Mouse (Mus musculus): Measurements from ENCODE around the gene Dennd4b. TPM values are rescaled to one million over a fixed set of nuclear protein-coding genes. Genes with fewer than 3 reads are reported as not detected.

The Dennd4b gene
- polyA plus RNA-seq, 1 experiment from 2014 or later: 6.2 TPM

GRCm38 (mm10) chr3:90254419-90255193 lies 10.4 kb upstream of the Dennd4b start:
- peak overlapping the region; percentile 80 for H3K4me2 ChIP-seq (replicated peaks)
- peak overlapping the region; percentile 90 for H3K9ac ChIP-seq
- H3K27me3 ChIP-seq: no peaks in the 10 kb centered on the region
- H3K4me3 ChIP-seq: peak overlapping the region; percentile 84
- peak overlapping the region; percentile 90 for H3K27ac ChIP-seq
- peaks cover 15% of the 10 kb centered on the region for H3K4me1 ChIP-seq
- no peaks in the 10 kb centered on the region for H3K9me3 ChIP-seq (replicated peaks)
- peak; percentile 70 for ATAC-seq (ENCODE audit: low FRiP score)
- peaks cover 38% of the 10 kb centered on the region for H3K36me3 ChIP-seq
- under 1% methylated on average over 41 of the region's 41 CpGs for WGBS

- 25% methylated on average over 2 of the region's 2 CpGs for WGBS
- H3K27ac ChIP-seq: no peak overlapping the region; the same call in 1 of the 2 replicates
Observed at GRCm38 (mm10) chr3:90255194-90255565, 9.8 kb upstream of the Dennd4b start.

GRCm38 (mm10) chr3:90255784-90256353 lies 9.1 kb upstream of the Dennd4b start:
- WGBS: 95% methylated on average over 14 of the region's 14 CpGs
- ATAC-seq (ENCODE audit: low FRiP score): no peak
- no peak overlapping the region; the same call in 1 of the 2 replicates for H3K9ac ChIP-seq
- peaks cover 15% of the 10 kb centered on the region for H3K4me1 ChIP-seq
- H3K4me2 ChIP-seq (replicated peaks): peak overlapping the region; percentile 80
- H3K36me3 ChIP-seq: peaks cover 47% of the 10 kb centered on the region
- no peaks in the 10 kb centered on the region for H3K9me3 ChIP-seq (replicated peaks)
- H3K27ac ChIP-seq: no peak overlapping the region
- no peak overlapping the region for H3K4me3 ChIP-seq
- no peaks in the 10 kb centered on the region for H3K27me3 ChIP-seq

More at GRCm38 (mm10) chr3:90255194-90255565, 9.8 kb upstream of the Dennd4b start:
- no peaks in the 10 kb centered on the region for H3K9me3 ChIP-seq (replicated peaks)
- H3K4me2 ChIP-seq (replicated peaks): peak overlapping the region; percentile 80
- H3K9ac ChIP-seq: peak overlapping the region; percentile 90
- peaks cover 44% of the 10 kb centered on the region for H3K36me3 ChIP-seq
- H3K4me3 ChIP-seq: peak overlapping the region; percentile 84
- H3K27me3 ChIP-seq: no peaks in the 10 kb centered on the region
- peaks cover 15% of the 10 kb centered on the region for H3K4me1 ChIP-seq
- no peak for ATAC-seq (ENCODE audit: low FRiP score)

- peaks cover 48% of the 10 kb centered on the region for H3K36me3 ChIP-seq
- ATAC-seq (ENCODE audit: low FRiP score): no peak
Observed at GRCm38 (mm10) chr3:90256731-90257530, 8.1 kb upstream of the Dennd4b start.

GRCm38 (mm10) chr3:90258521-90258920 lies 6.5 kb upstream of the Dennd4b start:
- Histone ChIP-seq H3K27me3 (no peaks in the 10 kb centered on the region), H3K27ac (no peak overlapping the region), H3K4me2 (replicated peaks) (no peak overlapping the region), H3K9me3 (replicated peaks) (no peaks in the 10 kb centered on the region), H3K9ac (no peak overlapping the region), H3K36me3 (peaks cover 64% of the 10 kb centered on the region), H3K4me3 (no peak overlapping the region), H3K4me1 (peaks cover 15% of the 10 kb centered on the region)
- 90% methylated on average over 4 of the region's 4 CpGs for WGBS
- no peak for ATAC-seq (ENCODE audit: low FRiP score)

More at GRCm38 (mm10) chr3:90256731-90257530, 8.1 kb upstream of the Dennd4b start:
- Histone ChIP-seq H3K27ac (no peak overlapping the region), H3K4me2 (replicated peaks) (no peak overlapping the region), H3K9ac (no peak overlapping the region), H3K9me3 (replicated peaks) (no peaks in the 10 kb centered on the region), H3K4me3 (no peak overlapping the region), H3K4me1 (peaks cover 15% of the 10 kb centered on the region), H3K27me3 (no peaks in the 10 kb centered on the region)
- WGBS: 91% methylated on average over 19 of the region's 19 CpGs

GRCm38 (mm10) chr3:90263121-90263771 lies 1.7 kb upstream of the Dennd4b start:
- Histone ChIP-seq H3K27me3 (no peaks in the 10 kb centered on the region), H3K36me3 (peaks cover 59% of the 10 kb centered on the region), H3K9me3 (replicated peaks) (no peaks in the 10 kb centered on the region), H3K4me1 (peaks cover 14% of the 10 kb centered on the region), H3K9ac (no peak overlapping the region), H3K4me3 (no peak overlapping the region), H3K27ac (no peak overlapping the region), H3K4me2 (replicated peaks) (no peak overlapping the region)
- 94% methylated on average over 5 of the region's 5 CpGs for WGBS
- ATAC-seq (ENCODE audit: low FRiP score): no peak

GRCm38 (mm10) chr3:90264687-90265033 lies 325 bp upstream of the Dennd4b start:
- WGBS: 37% methylated on average over 10 of the region's 10 CpGs

GRCm38 (mm10) chr3:90265932-90266741 lies 1.2 kb downstream of the Dennd4b start:
- Histone ChIP-seq H3K27me3 (no peaks in the 10 kb centered on the region), H3K9ac (peak overlapping the region; percentile 93), H3K9me3 (replicated peaks) (no peaks in the 10 kb centered on the region), H3K36me3 (peaks cover 31% of the 10 kb centered on the region), H3K27ac (peak overlapping the region; percentile 96), H3K4me1 (peaks cover 14% of the 10 kb centered on the region), H3K4me2 (replicated peaks) (peak overlapping the region; percentile 94), H3K4me3 (peak overlapping the region; percentile 89)
- 28% methylated on average over 16 of the region's 16 CpGs for WGBS
- peak; percentile 46 for ATAC-seq (ENCODE audit: low FRiP score)

More at GRCm38 (mm10) chr3:90264687-90265033, 325 bp upstream of the Dennd4b start:
- ATAC-seq (ENCODE audit: low FRiP score): no peak
- peaks cover 46% of the 10 kb centered on the region for H3K36me3 ChIP-seq
- H3K9me3 ChIP-seq (replicated peaks): no peaks in the 10 kb centered on the region
- H3K27me3 ChIP-seq: no peaks in the 10 kb centered on the region
- H3K4me3 ChIP-seq: peak overlapping the region; percentile 89
- no peak overlapping the region for H3K9ac ChIP-seq
- peak overlapping the region; percentile 94 for H3K4me2 ChIP-seq (replicated peaks)
- peak overlapping the region; percentile 96 for H3K27ac ChIP-seq
- peaks cover 14% of the 10 kb centered on the region for H3K4me1 ChIP-seq

- Histone ChIP-seq H3K4me2 (replicated peaks) (no peak overlapping the region; the same call in 1 of the 2 replicates), H3K4me3 (no peak overlapping the region), H3K9me3 (replicated peaks) (no peaks in the 10 kb centered on the region), H3K36me3 (peaks cover 23% of the 10 kb centered on the region), H3K4me1 (peaks cover 14% of the 10 kb centered on the region), H3K9ac (no peak overlapping the region), H3K27ac (no peak overlapping the region), H3K27me3 (no peaks in the 10 kb centered on the region)
- WGBS: 92% methylated on average over 20 of the region's 20 CpGs
- ATAC-seq (ENCODE audit: low FRiP score): no peak
Observed at GRCm38 (mm10) chr3:90266901-90267775, 2.2 kb downstream of the Dennd4b start.

GRCm38 (mm10) chr3:90268190-90268589 lies 3.2 kb downstream of the Dennd4b start:
- peaks cover 21% of the 10 kb centered on the region for H3K36me3 ChIP-seq
- 95% methylated on average over 11 of the region's 11 CpGs for WGBS

More at GRCm38 (mm10) chr3:90268190-90268589, 3.2 kb downstream of the Dennd4b start:
- Histone ChIP-seq H3K4me1 (peaks cover 14% of the 10 kb centered on the region), H3K9ac (no peak overlapping the region), H3K27me3 (no peaks in the 10 kb centered on the region), H3K9me3 (replicated peaks) (no peaks in the 10 kb centered on the region), H3K27ac (no peak overlapping the region), H3K4me2 (replicated peaks) (no peak overlapping the region), H3K4me3 (no peak overlapping the region)
- no peak for ATAC-seq (ENCODE audit: low FRiP score)
